Comparison of ENCODE assay signal across 17 mouse cellular contexts in genomic region chr2:143987485-143987884, GRCm38 (mm10).
A peak's percentile ranks its signal among the peaks of the same experiment; 100 is the strongest.
DNase-seq lines count a peak whose midpoint lies in the region; ATAC-seq lines count a peak whose summit lies in the region.
"Had no signal": no experiment of that assay in that cellular context is flagged by ENCODE, and none has a peak within 500 bp of the region (broad histone marks: within the 10 kb centered on the region; RNA-seq: fewer than 3 reads in every experiment).

No protein-coding gene starts in this region.

- DNase-seq in cerebellum, adult 11 months: no peak
- peak; percentile 38 to 42 for DNase-seq in cerebellum, postnatal 10 days
- no peak for DNase-seq in cerebellum, postnatal 36 days
- peak; percentile 53 for DNase-seq in adipocyte (ENCODE audit: low spot score)
- no peak for DNase-seq in urinary bladder, postnatal 36 days (ENCODE audit: low spot score in 2 of 2)
- DNase-seq: adrenal gland, postnatal 10 days; adrenal gland, postnatal 36 days; forebrain, postnatal 0 days; gastrocnemius, postnatal 10 days; gastrocnemius, postnatal 36 days; heart, adult 2 months; heart, postnatal 36 days had no signal

- peak; percentile 43; the same call in 1 of the 2 replicates for ATAC-seq in cerebellum, adult (ENCODE audit: insufficient number of reproducible peaks, low FRiP score, low TSS enrichment)
- ATAC-seq: activated CD4-positive, CD25-positive, alpha-beta regulatory T cell, adult 4 months; forebrain, embryonic 14.5 days; forebrain, postnatal 0 days; hindbrain, embryonic 16.5 days; intestine, embryonic 15.5 days had no signal

Comparison
In these comparisons a context has a peak if more than half of its experiments do, and no peak if none do; other contexts are left out.
1. DNase-seq: peak in cerebellum, postnatal 10 days (2 of 2) and adipocyte (single experiment); none in cerebellum, adult 11 months (single experiment), cerebellum, postnatal 36 days (0 of 2) and urinary bladder, postnatal 36 days (0 of 2).